Mouse (Mus musculus) myocyte (in vitro differentiated cells): ENCODE data around the gene Tdp1. TPM values are rescaled to one million over a fixed set of nuclear protein-coding genes. Genes with fewer than 3 reads are reported as not detected.

Experiments used
- H3K27me3 ChIP-seq: one replicate; pipeline ENCODE4 v1.6.1; 2011; ENCODE audit not compliant: control insufficient read depth, insufficient read depth, insufficient read length
- H3K36me3 ChIP-seq: one replicate; pipeline ENCODE4 v1.6.1; 2011; ENCODE audit not compliant: control insufficient read depth, insufficient read depth
- H3K4me2 ChIP-seq: one replicate; pipeline ENCODE4 v1.6.1; 2011; ENCODE audit warnings: low read depth, control low read depth
- H3K4me3 ChIP-seq: one replicate; pipeline ENCODE4 v1.5.1; 2011; ENCODE audit warnings: mild to moderate bottlenecking, control low read depth, moderate library complexity
- H3K79me2 ChIP-seq: one replicate; pipeline ENCODE4 v1.6.1; 2011; ENCODE audit not compliant: control insufficient read depth, insufficient read depth
- H3ac ChIP-seq: one replicate; pipeline ENCODE4 v1.6.1; 2011; ENCODE audit not compliant: control insufficient read depth, insufficient read length
- CEBPB ChIP-seq: IDR thresholded peaks from 2 replicates; pipeline ENCODE4 v1.6.1; 2011; ENCODE audit warnings: mild to moderate bottlenecking, moderate library complexity; ENCODE audit not compliant: poor library complexity, insufficient read depth, severe bottlenecking
- E2F4 ChIP-seq: IDR thresholded peaks from one replicate; pipeline ENCODE4 v1.6.1; 2011; ENCODE audit warnings: mild to moderate bottlenecking, control low read depth, moderate library complexity; ENCODE audit not compliant: insufficient read depth
- MAX ChIP-seq: IDR thresholded peaks from one replicate; pipeline ENCODE4 v1.6.1; 2011; ENCODE audit warnings: low read depth, mild to moderate bottlenecking, control low read depth
- MYOD1 ChIP-seq, 3 experiments: IDR thresholded peaks; one replicate each; pipeline ENCODE4 v1.6.1; 2011; ENCODE audit warnings: control low read depth in 2 of 3, low read depth in 2 of 3, mild to moderate bottlenecking in 2 of 3, moderate library complexity in 1 of 3; ENCODE audit not compliant: insufficient read length in 2 of 3, control insufficient read depth in 1 of 3
- MYOG ChIP-seq, 3 experiments: IDR thresholded peaks; one replicate each; pipeline ENCODE4 v1.6.1; 2011; ENCODE audit warnings: control low read depth in 2 of 3, low read depth in 2 of 3, mild to moderate bottlenecking in 2 of 3; ENCODE audit not compliant: insufficient read length in 2 of 3, control insufficient read depth in 1 of 3, insufficient read depth in 1 of 3
- POLR2A ChIP-seq: IDR thresholded peaks from one replicate; pipeline ENCODE4 v1.6.1; 2011; ENCODE audit warnings: low read depth, mild to moderate bottlenecking, control low read depth, moderate library complexity; ENCODE audit not compliant: insufficient read length
- POLR2AphosphoS2 ChIP-seq: IDR thresholded peaks from one replicate; pipeline ENCODE4 v1.6.1; 2011; ENCODE audit warnings: low read depth, control low read depth; ENCODE audit not compliant: insufficient read length
- REST ChIP-seq: IDR thresholded peaks from one replicate; pipeline ENCODE4 v1.6.1; 2011; ENCODE audit warnings: mild to moderate bottlenecking, control low read depth, moderate library complexity; ENCODE audit not compliant: insufficient read depth, insufficient read length
- SRF ChIP-seq: IDR thresholded peaks from one replicate; pipeline ENCODE4 v1.6.1; 2011; ENCODE audit warnings: low read depth; ENCODE audit not compliant: control insufficient read depth, insufficient read length
- TCF12 ChIP-seq: IDR thresholded peaks from one replicate; pipeline ENCODE4 v1.6.1; 2011; ENCODE audit warnings: mild to moderate bottlenecking, control low read depth; ENCODE audit not compliant: poor library complexity, insufficient read depth, severe bottlenecking
- TCF3 ChIP-seq: IDR thresholded peaks from one replicate; pipeline ENCODE4 v1.6.1; 2011; ENCODE audit warnings: low read depth, control low read depth; ENCODE audit not compliant: insufficient read length
- USF1 ChIP-seq: IDR thresholded peaks from one replicate; pipeline ENCODE4 v1.6.1; 2011; ENCODE audit warnings: low read depth, mild to moderate bottlenecking, control low read depth, moderate library complexity
- polyA plus RNA-seq: library from polyadenylated mRNA; unstranded; fragments of >200 nt; fragmentation: generic; extraction: Trizol; gene quantifications from one replicate; pipeline ENCODE4 v1.2.1, GENCODE M21; 2012; ENCODE audit warnings: missing spikeins

Gene Tdp1
- polyA plus RNA-seq, 1 experiment, result 32.2 TPM

DNA sequence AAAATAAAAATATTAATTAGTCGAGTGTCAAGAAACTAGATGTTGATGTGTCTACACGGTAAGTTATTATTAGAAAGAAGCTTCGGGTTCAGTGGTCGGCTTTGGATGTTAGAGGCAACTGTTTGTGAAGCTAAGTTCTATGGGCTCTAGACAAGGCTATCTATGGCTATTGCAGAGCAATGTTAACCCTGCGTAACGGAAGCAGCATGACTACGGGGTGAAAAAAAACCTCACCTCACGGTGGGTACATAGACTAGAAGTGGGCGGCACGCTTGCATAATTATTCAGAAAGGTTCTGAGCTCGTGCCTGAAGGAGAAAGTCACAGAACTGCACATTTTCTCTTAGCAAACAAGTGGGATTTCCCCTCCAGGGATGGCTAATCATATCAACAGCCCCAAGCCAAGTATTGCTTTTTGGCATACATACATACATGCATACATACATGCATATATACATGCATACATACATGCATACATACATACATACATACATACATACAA, 108.1 kb downstream of the Tdp1 start:
- no peaks in the 10 kb centered on the region for H3K79me2 ChIP-seq

DNA sequence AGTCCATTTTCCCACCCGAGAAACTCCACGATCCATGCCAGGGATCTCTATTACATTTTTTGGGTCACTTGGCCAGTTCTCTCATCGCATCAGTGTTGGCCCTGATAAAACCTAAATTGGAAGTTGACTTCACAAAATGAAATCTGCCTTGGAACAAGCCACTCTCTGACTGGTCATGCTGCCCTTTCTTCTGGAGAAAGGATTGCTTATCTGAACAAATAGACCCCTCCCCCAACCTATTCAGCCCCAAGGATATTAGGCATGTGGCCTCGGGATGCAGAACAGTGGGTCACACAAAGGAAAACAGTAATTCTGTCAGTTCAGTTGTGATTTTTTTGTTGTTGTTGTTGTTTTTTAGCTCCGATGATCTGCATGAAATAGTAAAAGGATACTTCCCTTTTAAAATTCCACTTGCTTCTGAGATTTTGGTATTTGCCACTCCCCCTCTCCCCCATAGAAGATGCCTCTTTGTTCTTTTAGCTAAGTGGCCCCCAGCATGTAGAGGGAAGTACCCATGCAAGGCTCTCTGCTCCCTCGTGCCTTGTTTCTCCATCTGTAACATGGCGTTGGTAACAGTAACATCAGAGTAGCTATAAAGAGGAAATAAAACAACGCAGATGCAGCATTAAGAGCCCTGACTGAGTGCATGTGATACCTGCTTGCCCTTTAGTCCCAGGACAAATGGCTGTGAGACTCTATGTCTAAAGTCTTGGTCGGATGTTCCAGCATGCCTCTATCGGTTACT, 109.0 kb downstream of the Tdp1 start:
- H3K4me2 ChIP-seq, result no peak overlapping the region
- H3K4me3 ChIP-seq, result no peak overlapping the region
- H3K27me3 ChIP-seq, result no peaks in the 10 kb centered on the region
- TF ChIP-seq POLR2AphosphoS2 (no peak), USF1 (no peak), TCF12 (no peak), MYOD1 (IDR thresholded peaks at IDR 0.05; ENCODE audit: control insufficient read depth in 1 of 3, insufficient read length in 2 of 3, low read depth in 2 of 3) (no peak), SRF (no peak), POLR2A (no peak), MAX (no peak), E2F4 (no peak), MYOG (IDR thresholded peaks at IDR 0.05; ENCODE audit: control insufficient read depth in 1 of 3, insufficient read depth in 1 of 3, insufficient read length in 2 of 3, low read depth in 2 of 3) (no peak), REST (no peak), TCF3 (no peak), CEBPB (no peak)
- H3K36me3 ChIP-seq, result no peaks in the 10 kb centered on the region
- no peaks in the 10 kb centered on the region for H3K79me2 ChIP-seq
- no peak overlapping the region for H3ac ChIP-seq

More for the DNA sequence above, 108.1 kb downstream of the Tdp1 start:
- Histone ChIP-seq H3K4me2 (no peak overlapping the region), H3ac (no peak overlapping the region), H3K4me3 (no peak overlapping the region), H3K27me3 (no peaks in the 10 kb centered on the region), H3K36me3 (no peaks in the 10 kb centered on the region)
- TF ChIP-seq USF1, result no peak
- TF ChIP-seq POLR2A, result no peak

DNA sequence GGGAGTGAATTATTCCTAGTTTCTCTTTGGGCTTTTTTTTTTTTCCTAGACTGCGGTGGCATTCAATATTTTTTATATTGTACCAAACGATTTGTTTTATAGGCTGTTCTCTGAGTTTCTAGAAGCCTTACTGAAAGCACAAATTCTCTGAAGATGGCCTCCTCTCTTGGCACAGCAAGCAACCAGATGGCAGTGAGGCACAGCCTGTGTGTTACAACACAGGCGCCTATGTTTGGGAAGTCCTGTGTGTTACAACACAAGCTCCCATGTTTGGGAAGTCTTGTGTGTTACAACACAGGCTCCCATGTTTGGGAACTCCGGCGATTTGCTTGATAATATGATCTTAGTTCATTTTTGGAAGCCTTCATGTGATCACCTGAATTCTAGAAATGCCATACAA, 111.6 kb downstream of the Tdp1 start:
- Histone ChIP-seq H3K27me3 (peaks cover 6% of the 10 kb centered on the region), H3K79me2 (no peaks in the 10 kb centered on the region), H3K4me2 (no peak overlapping the region), H3K4me3 (no peak overlapping the region), H3K36me3 (no peaks in the 10 kb centered on the region), H3ac (no peak overlapping the region)
- TF ChIP-seq USF1 (no peak), REST (no peak), E2F4 (no peak)

DNA sequence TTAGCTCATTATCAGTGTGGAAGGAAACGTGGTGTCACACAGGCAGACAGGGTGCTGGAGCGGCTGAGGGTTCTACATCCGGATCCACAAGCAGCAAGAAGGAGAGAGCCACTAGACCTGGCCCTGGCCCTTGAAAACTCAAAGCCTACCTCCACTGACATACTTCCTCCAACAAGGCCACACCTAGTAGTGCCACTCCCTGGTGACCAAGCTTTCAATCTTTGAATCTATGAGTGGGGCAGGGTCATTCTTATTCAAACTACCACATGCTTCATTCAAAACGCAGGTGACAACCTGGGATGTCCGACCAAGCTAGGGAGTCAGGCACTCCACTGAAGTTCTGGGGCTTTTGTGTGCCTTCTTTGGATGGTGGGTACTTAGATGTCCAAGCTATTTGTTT, 115.4 kb downstream of the Tdp1 start:
- Histone ChIP-seq H3K4me2 (no peak overlapping the region), H3K27me3 (peaks cover 11% of the 10 kb centered on the region), H3ac (no peak overlapping the region), H3K36me3 (no peaks in the 10 kb centered on the region), H3K79me2 (no peaks in the 10 kb centered on the region), H3K4me3 (no peak overlapping the region)
- TF ChIP-seq MYOG (IDR thresholded peaks at IDR 0.05; ENCODE audit: control insufficient read depth in 1 of 3, insufficient read depth in 1 of 3, insufficient read length in 2 of 3, low read depth in 2 of 3) (no peak), POLR2AphosphoS2 (no peak), USF1 (no peak), MYOD1 (IDR thresholded peaks at IDR 0.05; ENCODE audit: control insufficient read depth in 1 of 3, insufficient read length in 2 of 3, low read depth in 2 of 3) (no peak), REST (no peak), SRF (no peak), E2F4 (no peak), TCF12 (no peak)

DNA sequence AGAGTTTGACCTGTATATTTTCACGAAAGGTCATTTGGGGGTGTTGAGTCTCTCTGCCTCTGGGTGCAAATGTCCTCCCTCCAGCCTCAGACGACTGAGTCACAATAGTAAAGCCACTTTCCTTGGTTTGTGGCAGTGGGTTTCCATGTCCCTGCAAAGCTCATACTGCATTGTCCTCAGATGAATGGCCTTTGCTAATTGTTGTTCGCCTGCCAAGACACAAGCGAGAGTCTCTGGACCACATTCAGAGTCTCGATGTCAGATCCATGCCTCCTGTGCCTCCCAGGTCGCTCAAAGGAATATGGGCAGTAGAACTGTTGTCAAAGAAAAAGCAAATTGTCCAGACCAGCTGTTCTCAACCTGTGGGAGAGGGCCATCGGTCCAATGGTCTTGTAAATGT, 116.1 kb downstream of the Tdp1 start:
- no peaks in the 10 kb centered on the region for H3K79me2 ChIP-seq
- H3ac ChIP-seq, result no peak overlapping the region
- H3K36me3 ChIP-seq, result no peaks in the 10 kb centered on the region
- H3K4me2 ChIP-seq, result no peak overlapping the region
- no peak for TF ChIP-seq MAX
- no peak for TF ChIP-seq CEBPB
- no peak for TF ChIP-seq TCF3
- TF ChIP-seq TCF12, result no peak
- TF ChIP-seq REST, result no peak
- TF ChIP-seq POLR2AphosphoS2, result no peak
- no peak overlapping the region for H3K4me3 ChIP-seq
- peaks cover 11% of the 10 kb centered on the region for H3K27me3 ChIP-seq
